Mouse (Mus musculus): ENCODE results near the gene Scgb1b19.
"Not testable (repeated sequence)": the region's sequence is repeated elsewhere in the genome, so short reads cannot be mapped to it uniquely, and the experiment has no call there.

Gene Scgb1b19

DNA sequence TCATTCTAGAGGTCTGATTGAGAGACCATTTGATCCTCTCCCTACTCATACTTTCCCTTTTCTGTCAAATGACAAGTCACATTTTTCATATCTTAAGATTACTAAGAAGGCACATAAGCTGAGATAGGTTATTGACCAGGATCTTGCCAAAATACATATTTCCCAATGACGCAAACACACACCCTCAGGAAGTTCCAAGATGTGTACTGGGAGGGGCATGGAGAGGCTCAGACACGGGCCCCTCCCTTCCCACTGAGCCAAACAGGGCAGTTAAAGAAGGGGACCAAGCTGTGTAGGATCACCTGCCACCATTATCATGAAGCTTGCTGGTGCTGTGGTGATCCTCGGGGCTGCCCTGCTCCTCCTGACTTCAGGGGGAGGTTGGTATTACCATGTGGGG, at the start of gene Scgb1b19:
TSS of gene Scgb1b19 (plus strand) at position 301 of the 400 bp plus-strand sequence.
- DNase-seq (ENCODE audit: low spot score), result not testable (repeated sequence)

DNA sequence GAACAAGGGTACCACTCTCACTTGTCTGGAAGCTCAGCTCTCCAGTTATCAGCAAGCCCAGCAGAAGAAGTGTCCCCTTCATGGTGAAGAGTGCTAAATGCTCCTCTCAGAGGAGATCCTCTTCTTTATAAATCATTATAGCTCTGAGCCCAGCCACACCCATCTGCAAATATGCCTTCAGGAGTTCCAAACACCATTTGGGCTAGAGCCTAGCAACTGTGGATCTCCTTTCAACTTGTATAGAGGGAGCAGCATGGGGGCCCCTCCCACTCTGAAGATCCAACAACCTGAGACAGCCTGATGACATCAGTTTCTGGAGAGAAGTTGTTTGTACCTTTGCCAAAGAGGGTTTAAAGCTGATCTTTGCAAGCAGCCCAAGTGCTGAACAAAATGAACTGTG, 6.9 kb upstream of the Scgb1b19 start, which contains the start of gene Scgb2b19:
TSS of gene Scgb2b19 (minus strand) at position 101 of the 400 bp plus-strand sequence.
- not testable (repeated sequence) for DNase-seq (ENCODE audit: low spot score)
